Comparison of ENCODE assay signal across 16 mouse cellular contexts in genomic region chr16:8741697-8742096, GRCm38 (mm10).
"Had no signal": no experiment of that assay in that cellular context is flagged by ENCODE, and none has a peak within 500 bp of the region (broad histone marks: within the 10 kb centered on the region; RNA-seq: fewer than 3 reads in every experiment).

No protein-coding gene starts in this region.

- H3K36me3 ChIP-seq: midbrain, embryonic 13.5 days; midbrain, embryonic 15.5 days; neural tube, embryonic 13.5 days; neural tube, embryonic 15.5 days had no signal

- ATAC-seq: midbrain, embryonic 13.5 days; midbrain, embryonic 15.5 days had no signal

- H3K4me2 ChIP-seq: lung, embryonic 14.5 days; midbrain, embryonic 11.5 days; midbrain, embryonic 13.5 days; midbrain, embryonic 15.5 days; neural tube, embryonic 13.5 days; neural tube, embryonic 15.5 days had no signal

- DNase-seq: lung, adult 18-20 months; lung, embryonic 14.5 days; lung, postnatal 10 days; lung, postnatal 4 days; retina, postnatal 1 day; right cerebral cortex, adult 18-20 months; right cerebral cortex, postnatal 25 days; right cerebral cortex, postnatal 4 days; spleen, adult 18-20 months; thymus, adult 18-20 months; thymus, postnatal 36 days had no signal

- H3K27me3 ChIP-seq: midbrain, embryonic 13.5 days; midbrain, embryonic 15.5 days; neural tube, embryonic 13.5 days; neural tube, embryonic 15.5 days had no signal

- H3K4me3 ChIP-seq: midbrain, embryonic 13.5 days; midbrain, embryonic 15.5 days; neural tube, embryonic 13.5 days; neural tube, embryonic 15.5 days had no signal

- H3K9ac ChIP-seq: lung, embryonic 14.5 days; midbrain, embryonic 13.5 days; midbrain, embryonic 15.5 days; neural tube, embryonic 13.5 days; neural tube, embryonic 15.5 days had no signal

- H3K9me3 ChIP-seq: midbrain, embryonic 13.5 days; midbrain, embryonic 15.5 days; neural tube, embryonic 13.5 days; neural tube, embryonic 15.5 days had no signal

- H3K27ac ChIP-seq: midbrain, embryonic 13.5 days; midbrain, embryonic 15.5 days; neural tube, embryonic 13.5 days; neural tube, embryonic 15.5 days had no signal
